Mouse (Mus musculus): ENCODE data around the gene 5730409E04Rik. TPM values are rescaled to one million over a fixed set of nuclear protein-coding genes. Genes with fewer than 3 reads are reported as not detected.

5730409E04Rik gene
- polyA plus RNA-seq, 1 experiment from 2014 or later: 22.1 TPM

- 34% methylated on average over 8 of the region's 8 CpGs for WGBS
- Histone ChIP-seq H3K9ac (ENCODE audit: low read depth, low read length) (no peak overlapping the region), H3K27ac (ENCODE audit: low read depth, low read length) (no peak overlapping the region), H3K4me3 (ENCODE audit: low read length) (no peak overlapping the region), H3K27me3 (replicated peaks; ENCODE audit: control insufficient read depth, insufficient read depth, low read length) (peaks cover 6% of the 10 kb centered on the region), H3K36me3 (ENCODE audit: control insufficient read depth, insufficient read depth, low read length) (no peaks in the 10 kb centered on the region), H3K4me2 (ENCODE audit: low read length) (no peak overlapping the region), H3K4me1 (ENCODE audit: control insufficient read depth, insufficient read depth, low read depth, low read length) (peaks cover 6% of the 10 kb centered on the region; the same call in 1 of the 2 replicates), H3K9me3 (ENCODE audit: control insufficient read depth, low read length) (no peaks in the 10 kb centered on the region)
- peak; percentile 63 for ATAC-seq
Measured at GRCm38 (mm10) chr4:126599971-126600754, 9.5 kb upstream of the 5730409E04Rik start.

GRCm38 (mm10) chr4:126601597-126602444, 7.8 kb upstream of the 5730409E04Rik start:
- Histone ChIP-seq H3K27ac (ENCODE audit: low read depth, low read length) (no peak overlapping the region), H3K4me3 (ENCODE audit: low read length) (no peak overlapping the region), H3K9ac (ENCODE audit: low read depth, low read length) (peak overlapping the region; percentile 20; the same call in 1 of the 2 replicates), H3K9me3 (ENCODE audit: control insufficient read depth, low read length) (no peaks in the 10 kb centered on the region), H3K27me3 (replicated peaks; ENCODE audit: control insufficient read depth, insufficient read depth, low read length) (peaks cover 8% of the 10 kb centered on the region), H3K4me2 (ENCODE audit: low read length) (peak overlapping the region; percentile 46), H3K36me3 (ENCODE audit: control insufficient read depth, insufficient read depth, low read length) (no peaks in the 10 kb centered on the region), H3K4me1 (ENCODE audit: control insufficient read depth, insufficient read depth, low read depth, low read length) (peaks cover 6% of the 10 kb centered on the region; the same call in 1 of the 2 replicates)
- peak; percentile 78 for ATAC-seq
- 19% methylated on average over 21 of the region's 22 CpGs for WGBS

- 3% methylated on average over 6 of the region's 6 CpGs for WGBS
- no peak overlapping the region for H3K4me3 ChIP-seq (ENCODE audit: low read length)
- H3K9me3 ChIP-seq (ENCODE audit: control insufficient read depth, low read length): no peaks in the 10 kb centered on the region
- H3K27ac ChIP-seq (ENCODE audit: low read depth, low read length): no peak overlapping the region
- peak overlapping the region; percentile 46 for H3K4me2 ChIP-seq (ENCODE audit: low read length)
- no peaks in the 10 kb centered on the region for H3K36me3 ChIP-seq (ENCODE audit: control insufficient read depth, insufficient read depth, low read length)
- peaks cover 6% of the 10 kb centered on the region; the same call in 1 of the 2 replicates for H3K4me1 ChIP-seq (ENCODE audit: control insufficient read depth, insufficient read depth, low read depth, low read length)
- H3K27me3 ChIP-seq (replicated peaks; ENCODE audit: control insufficient read depth, insufficient read depth, low read length): peaks cover 8% of the 10 kb centered on the region
- ATAC-seq: peak; percentile 50; the same call in 1 of the 2 replicates
- peak overlapping the region; percentile 20; the same call in 1 of the 2 replicates for H3K9ac ChIP-seq (ENCODE audit: low read depth, low read length)
Measured at GRCm38 (mm10) chr4:126602445-126602762, 7.2 kb upstream of the 5730409E04Rik start.

GRCm38 (mm10) chr4:126604141-126604540, 5.5 kb upstream of the 5730409E04Rik start:
- Histone ChIP-seq H3K36me3 (ENCODE audit: control insufficient read depth, insufficient read depth, low read length) (no peaks in the 10 kb centered on the region), H3K27ac (ENCODE audit: low read depth, low read length) (no peak overlapping the region), H3K4me3 (ENCODE audit: low read length) (no peak overlapping the region), H3K4me2 (ENCODE audit: low read length) (no peak overlapping the region), H3K27me3 (replicated peaks; ENCODE audit: control insufficient read depth, insufficient read depth, low read length) (peaks cover 8% of the 10 kb centered on the region), H3K4me1 (ENCODE audit: control insufficient read depth, insufficient read depth, low read depth, low read length) (peaks cover 6% of the 10 kb centered on the region; the same call in 1 of the 2 replicates), H3K9ac (ENCODE audit: low read depth, low read length) (no peak overlapping the region), H3K9me3 (ENCODE audit: control insufficient read depth, low read length) (no peaks in the 10 kb centered on the region)
- WGBS: 86% methylated on average over 2 of the region's 2 CpGs
- no peak for ATAC-seq

- no peak overlapping the region for H3K4me2 ChIP-seq (ENCODE audit: low read length)
- WGBS: 87% methylated on average over 4 of the region's 4 CpGs
- H3K27ac ChIP-seq (ENCODE audit: low read depth, low read length): no peak overlapping the region
- H3K4me1 ChIP-seq (ENCODE audit: control insufficient read depth, insufficient read depth, low read depth, low read length): peaks cover 6% of the 10 kb centered on the region; the same call in 1 of the 2 replicates
- no peak for ATAC-seq
- H3K27me3 ChIP-seq (replicated peaks; ENCODE audit: control insufficient read depth, insufficient read depth, low read length): peaks cover 8% of the 10 kb centered on the region
- no peak overlapping the region for H3K4me3 ChIP-seq (ENCODE audit: low read length)
- H3K9me3 ChIP-seq (ENCODE audit: control insufficient read depth, low read length): no peaks in the 10 kb centered on the region
- H3K36me3 ChIP-seq (ENCODE audit: control insufficient read depth, insufficient read depth, low read length): no peaks in the 10 kb centered on the region
- no peak overlapping the region for H3K9ac ChIP-seq (ENCODE audit: low read depth, low read length)
Measured at GRCm38 (mm10) chr4:126605751-126606150, 3.9 kb upstream of the 5730409E04Rik start.

GRCm38 (mm10) chr4:126611991-126612390, 2.4 kb downstream of the 5730409E04Rik start:
- ATAC-seq: no peak
- no peak overlapping the region for H3K4me2 ChIP-seq (ENCODE audit: low read length)
- no peak overlapping the region for H3K27ac ChIP-seq (ENCODE audit: low read depth, low read length)
- H3K9ac ChIP-seq (ENCODE audit: low read depth, low read length): no peak overlapping the region
- WGBS: 85% methylated on average over 17 of the region's 17 CpGs
- H3K36me3 ChIP-seq (ENCODE audit: control insufficient read depth, insufficient read depth, low read length): no peaks in the 10 kb centered on the region; the same call in 1 of the 2 replicates
- H3K4me3 ChIP-seq (ENCODE audit: low read length): no peak overlapping the region
- peaks cover 3% of the 10 kb centered on the region; the same call in 1 of the 2 replicates for H3K4me1 ChIP-seq (ENCODE audit: control insufficient read depth, insufficient read depth, low read depth, low read length)
- H3K27me3 ChIP-seq (replicated peaks; ENCODE audit: control insufficient read depth, insufficient read depth, low read length): no peaks in the 10 kb centered on the region; the same call in 1 of the 2 replicates
- H3K9me3 ChIP-seq (ENCODE audit: control insufficient read depth, low read length): no peaks in the 10 kb centered on the region

GRCm38 (mm10) chr4:126616312-126616711, 6.7 kb downstream of the 5730409E04Rik start:
- peaks cover 13% of the 10 kb centered on the region for H3K4me1 ChIP-seq (ENCODE audit: control insufficient read depth, insufficient read depth, low read depth, low read length)
- no peak overlapping the region for H3K9ac ChIP-seq (ENCODE audit: low read depth, low read length)
- 84% methylated on average over 4 of the region's 4 CpGs for whole genome bisulfite sequencing
- no peak for ATAC-seq
- no peak overlapping the region for H3K27ac ChIP-seq (ENCODE audit: low read depth, low read length)
- H3K36me3 ChIP-seq (ENCODE audit: control insufficient read depth, insufficient read depth, low read length): no peaks in the 10 kb centered on the region; the same call in 1 of the 2 replicates
- no peaks in the 10 kb centered on the region for H3K9me3 ChIP-seq (ENCODE audit: control insufficient read depth, low read length)
- no peak overlapping the region for H3K4me3 ChIP-seq (ENCODE audit: low read length)
- H3K4me2 ChIP-seq (ENCODE audit: low read length): no peak overlapping the region
- peaks cover 2% of the 10 kb centered on the region; the same call in 1 of the 2 replicates for H3K27me3 ChIP-seq (replicated peaks; ENCODE audit: control insufficient read depth, insufficient read depth, low read length)

GRCm38 (mm10) chr4:126619691-126620330, 10.2 kb downstream of the 5730409E04Rik start:
- peak overlapping the region; percentile 63 for H3K9ac ChIP-seq (ENCODE audit: low read depth, low read length)
- no peaks in the 10 kb centered on the region for H3K9me3 ChIP-seq (ENCODE audit: control insufficient read depth, low read length)
- peak overlapping the region; percentile 38 for H3K4me3 ChIP-seq (ENCODE audit: low read length)
- ATAC-seq: no peak
- H3K27ac ChIP-seq (ENCODE audit: low read depth, low read length): no peak overlapping the region
- H3K4me2 ChIP-seq (ENCODE audit: low read length): peak overlapping the region; percentile 64
- H3K4me1 ChIP-seq (ENCODE audit: control insufficient read depth, insufficient read depth, low read depth, low read length): peaks cover 10% of the 10 kb centered on the region
- H3K27me3 ChIP-seq (replicated peaks; ENCODE audit: control insufficient read depth, insufficient read depth, low read length): peaks cover 5% of the 10 kb centered on the region
- WGBS: 2% methylated on average over 27 of the region's 33 CpGs
- no peaks in the 10 kb centered on the region; the same call in 1 of the 2 replicates for H3K36me3 ChIP-seq (ENCODE audit: control insufficient read depth, insufficient read depth, low read length)

All from hindbrain, embryonic 16.5 days (tissue).